Mouse (Mus musculus) MEL (cell line): ENCODE data around the gene N4bp1.

ENCODE experiments used
- CHD2 ChIP-seq: IDR thresholded peaks from 2 replicates; pipeline ENCODE4 v1.6.1; 2011; ENCODE audit warnings: low read length, improper control_type of control experiment
- MXI1 ChIP-seq: IDR thresholded peaks from 2 replicates; pipeline ENCODE4 v1.6.1; 2011; ENCODE audit warnings: mild to moderate bottlenecking, low read depth, low read length, improper control_type of control experiment
- ZMIZ1 ChIP-seq: IDR thresholded peaks from 2 replicates; pipeline ENCODE4 v1.6.1; 2012; ENCODE audit warnings: low read depth, mild to moderate bottlenecking, inconsistent platforms, low read length, improper control_type of control experiment, moderate library complexity

DNA sequence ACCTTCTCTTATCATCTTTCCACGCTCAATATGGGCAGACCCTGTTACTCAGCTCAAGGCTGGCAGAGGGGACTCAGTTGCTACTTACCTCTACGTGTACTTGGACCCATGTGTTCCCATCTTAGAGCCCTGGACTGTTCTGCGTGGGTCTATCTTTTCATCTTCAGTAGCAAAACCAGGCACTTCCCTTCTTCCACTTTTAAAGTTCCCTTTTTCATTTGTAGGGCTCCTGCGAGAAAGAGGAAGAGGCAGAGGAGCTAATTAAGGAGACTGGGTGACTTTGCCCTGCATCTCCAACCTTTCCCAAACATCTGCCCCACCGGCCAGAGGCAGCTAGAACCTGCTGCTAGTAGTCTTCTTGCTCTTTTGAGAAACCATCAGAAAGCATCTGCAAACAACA lies 35.9 kb upstream of the N4bp1 start:
- TF ChIP-seq ZMIZ1 (no peak), CHD2 (no peak), MXI1 (no peak)
